16 mouse cellular contexts compared by ENCODE assay signal in the genomic region with DNA sequence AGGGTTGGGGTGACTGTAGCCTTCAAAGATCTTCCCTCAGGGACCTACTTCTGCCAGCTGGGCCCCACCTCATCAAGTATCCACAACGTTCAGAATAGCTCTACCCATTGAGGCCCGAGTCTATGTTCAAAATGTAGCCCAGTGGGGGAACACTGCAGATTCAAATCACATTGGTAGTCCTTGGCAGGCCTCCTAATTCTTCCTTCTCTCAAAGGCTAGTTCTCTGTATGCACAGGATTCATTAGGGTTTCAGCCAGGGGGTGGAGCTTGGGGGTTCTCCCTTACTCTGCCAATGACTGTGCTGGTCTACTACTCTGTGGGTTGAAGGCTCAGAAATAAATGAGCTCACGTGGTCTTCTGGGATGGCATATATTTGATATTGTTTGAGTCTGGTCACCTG.
"Had no signal": no experiment of that assay in that cellular context is flagged by ENCODE, and none has a peak within 500 bp of the region (broad histone marks: within the 10 kb centered on the region; RNA-seq: fewer than 3 reads in every experiment).

No protein-coding gene starts in this region.

- H3K27me3 ChIP-seq: limb, embryonic 12.5 days; liver, embryonic 13.5 days; megakaryocyte, embryonic 14.5 days; midbrain, embryonic 12.5 days had no signal

- DNase-seq: kidney, adult 9 months; kidney, postnatal 36 days; liver; liver, embryonic 13.5 days; liver, postnatal 0 days; lung, postnatal 14 days; right cerebral cortex, postnatal 25 days; thymus, postnatal 4 days had no signal

- ATAC-seq: liver, postnatal 0 days; midbrain, embryonic 16.5 days had no signal

- H3K4me2 ChIP-seq: limb, embryonic 12.5 days; liver, embryonic 13.5 days; lung, embryonic 15.5 days; midbrain, embryonic 12.5 days had no signal

- H3K4me1 ChIP-seq: liver, embryonic 13.5 days; lung, embryonic 15.5 days; megakaryocyte, embryonic 14.5 days had no signal

- H3K4me3 ChIP-seq: limb, embryonic 12.5 days; liver, embryonic 13.5 days; lung, embryonic 15.5 days; megakaryocyte, embryonic 14.5 days; midbrain, embryonic 12.5 days had no signal

- H3K9me3 ChIP-seq: liver, embryonic 13.5 days; lung, embryonic 15.5 days; megakaryocyte, embryonic 14.5 days; midbrain, embryonic 12.5 days had no signal

- H3K27ac ChIP-seq: kidney, postnatal 0 days; limb, embryonic 12.5 days; liver, embryonic 13.5 days; lung, embryonic 15.5 days; macrophage; midbrain, embryonic 12.5 days; stomach, postnatal 0 days had no signal

- H3K36me3 ChIP-seq: limb, embryonic 12.5 days; liver, embryonic 13.5 days; lung, embryonic 15.5 days; midbrain, embryonic 12.5 days had no signal

- H3K9ac ChIP-seq: limb, embryonic 12.5 days; liver, embryonic 13.5 days; liver, postnatal 0 days; lung, embryonic 15.5 days; midbrain, embryonic 12.5 days had no signal
